Mouse (Mus musculus) mouse embryonic stem cell (cell line): ENCODE results near the gene Calhm1.

Source experiments
- in situ Hi-C, 2 experiments: fragments of 300-500 bp; cut with MboI; formaldehyde crosslinking; loops; 1 replicate in 1 of 2; 3 replicates in 1 of 2; pipeline ENCODE4 v1.14.3; 2019 to 2020; ENCODE audit warnings: low sequenced_read_pairs in 2 of 2, low pct_unique_long_range_greater_than_20kb in 1 of 2, mixed read lengths in 1 of 2; ENCODE audit not compliant: unreplicated experiment in 1 of 2

The Calhm1 gene

DNA sequence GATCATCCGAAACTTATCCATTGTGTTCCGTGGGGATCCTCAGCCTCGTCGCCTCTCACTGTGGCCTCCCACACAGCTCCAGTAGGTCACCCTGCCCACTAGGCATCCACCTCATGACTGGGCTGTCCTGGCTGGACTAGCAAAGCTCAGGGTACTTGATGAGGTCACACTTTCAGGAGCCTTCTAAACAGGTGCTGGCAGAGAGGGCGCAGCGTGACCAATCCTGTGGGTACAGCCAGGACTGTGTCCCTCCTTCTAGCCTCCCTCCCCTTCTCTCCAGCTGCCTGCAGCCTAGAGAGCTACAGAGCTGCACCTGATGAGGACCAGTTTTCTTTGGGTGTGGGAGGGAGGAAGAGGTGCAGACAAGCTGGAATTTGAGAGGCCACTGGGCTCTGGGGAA lies at the start of gene Calhm1:
Gene Calhm1, minus strand, starts transcription at position 101 of the 400 bp plus-strand sequence.
- in situ Hi-C loops: no loop called here

DNA sequence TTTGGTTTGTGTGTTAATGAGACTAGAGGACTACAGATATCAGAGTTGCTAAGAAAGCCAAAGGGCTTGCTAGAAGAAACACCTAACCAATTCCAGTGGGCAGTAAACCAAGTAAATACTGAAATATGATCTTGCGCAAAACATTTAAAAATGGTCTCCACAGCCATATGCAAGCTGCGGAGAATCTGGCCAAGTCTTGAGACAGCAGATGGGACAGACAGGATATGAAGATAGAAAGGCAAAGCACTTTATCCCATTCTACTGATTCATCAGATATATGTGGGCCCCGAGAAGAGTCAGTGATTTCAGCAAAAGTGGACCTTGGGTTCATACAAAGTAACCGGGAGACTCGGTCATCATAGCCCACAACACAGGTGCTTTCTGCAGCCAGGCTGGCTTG lies 48.1 kb upstream of the Calhm1 start:
- in situ Hi-C loops: no loop called here

DNA sequence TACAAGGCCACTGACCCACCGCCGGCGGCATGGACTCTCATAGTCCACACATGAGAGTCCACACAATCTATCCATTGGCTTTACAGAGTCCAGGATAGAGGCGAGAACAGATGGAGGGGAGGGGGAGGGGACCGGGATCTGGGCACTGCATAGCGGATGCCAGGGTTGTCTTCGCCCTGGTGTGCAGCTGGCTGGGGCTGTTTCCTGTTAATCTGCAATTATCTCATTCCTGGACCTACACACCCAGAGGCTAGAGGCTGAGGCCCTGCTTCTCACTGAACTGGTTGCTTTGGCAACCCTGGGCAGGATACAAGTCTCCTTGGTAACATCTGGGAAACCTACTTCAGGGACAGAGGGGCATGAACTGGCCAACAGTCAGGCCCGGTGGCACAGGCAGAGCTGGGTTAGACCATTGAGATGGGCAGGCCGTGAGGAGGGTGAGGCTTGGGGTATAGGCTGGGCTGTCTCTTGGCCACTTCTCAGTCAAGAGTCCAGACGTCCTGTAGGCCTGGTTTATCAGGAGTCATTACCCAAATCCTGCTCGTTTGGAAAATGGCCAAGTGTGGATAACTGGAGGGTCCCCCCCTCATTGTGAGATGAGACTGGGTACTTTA lies 44.6 kb upstream of the Calhm1 start:
- in situ Hi-C loops: no loop called here

DNA sequence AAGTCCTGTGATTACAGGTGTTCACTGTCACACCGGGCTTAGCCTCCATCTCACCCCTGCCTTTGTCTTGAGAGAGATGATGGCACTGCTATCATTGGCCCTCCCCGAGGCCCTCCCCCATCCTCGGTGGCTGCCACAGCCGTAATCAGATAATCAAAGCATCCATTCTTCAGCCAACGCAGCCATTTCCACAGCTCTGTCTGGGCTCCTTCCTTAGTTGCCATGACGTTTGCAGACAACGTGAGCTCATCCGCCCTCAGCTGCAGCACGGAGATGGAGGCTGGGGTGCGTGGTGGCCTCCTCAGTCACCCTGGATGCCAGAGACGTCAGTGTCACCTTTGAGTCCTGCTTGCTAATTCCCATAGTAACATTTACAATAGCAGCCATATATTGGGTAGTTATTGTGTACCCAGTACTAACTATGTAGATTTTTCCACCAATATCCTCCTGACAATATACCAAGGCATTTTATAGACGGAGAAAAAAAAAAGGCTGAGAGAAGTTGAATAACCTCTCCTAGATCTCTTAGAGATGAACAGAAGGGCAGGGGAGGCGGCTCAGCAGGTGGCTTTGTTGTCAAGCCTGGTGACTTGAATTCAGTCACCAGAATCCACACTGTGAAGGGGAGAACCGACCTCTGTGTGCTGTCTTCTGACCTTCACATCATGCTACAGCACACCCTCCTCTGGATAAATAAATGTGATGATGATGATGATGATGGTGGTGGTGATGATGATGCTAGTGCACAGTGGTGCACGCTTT lies 42.6 kb upstream of the Calhm1 start:
- in situ Hi-C loops: no loop called here

DNA sequence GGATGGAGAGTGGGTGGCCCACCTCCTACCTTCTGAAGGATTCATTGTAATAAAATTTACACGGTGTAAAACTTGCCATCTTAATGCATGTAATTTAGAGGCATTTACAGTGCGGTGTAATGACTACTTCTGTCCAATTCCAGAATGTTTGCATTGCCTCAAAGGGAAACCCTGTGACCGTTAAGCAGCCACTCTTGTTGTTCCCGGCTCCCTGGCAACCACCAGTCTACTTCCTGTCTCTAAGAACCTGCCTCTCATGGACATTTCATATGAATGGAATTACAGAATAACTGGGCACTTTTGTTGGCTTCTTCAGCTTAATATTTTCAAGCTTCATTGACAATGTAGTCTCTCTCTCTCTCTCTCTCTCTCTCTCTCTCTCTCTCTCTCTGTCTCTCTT lies 40.7 kb upstream of the Calhm1 start:
- in situ Hi-C loops: no loop called here

DNA sequence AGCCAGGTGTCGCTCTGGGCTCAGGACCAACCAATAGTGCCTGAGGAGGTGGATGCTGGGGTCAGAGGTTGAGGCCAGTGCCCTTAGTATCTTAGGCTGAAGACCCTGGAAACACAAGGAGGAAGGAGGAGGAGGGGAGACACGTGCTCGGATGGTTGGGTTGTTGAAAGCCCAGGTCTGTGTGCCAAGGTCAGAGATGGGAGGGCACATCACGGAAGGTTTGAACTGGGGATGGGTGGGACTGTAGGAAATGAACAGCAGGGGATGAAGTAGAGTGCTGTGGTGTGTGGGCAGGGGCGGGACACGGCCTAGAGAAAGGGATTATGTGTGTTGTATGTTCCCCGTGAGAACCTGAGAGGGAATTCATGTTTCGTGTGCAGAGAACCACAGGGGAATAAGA lies 40.2 kb upstream of the Calhm1 start:
- in situ Hi-C loops: no loop called here

DNA sequence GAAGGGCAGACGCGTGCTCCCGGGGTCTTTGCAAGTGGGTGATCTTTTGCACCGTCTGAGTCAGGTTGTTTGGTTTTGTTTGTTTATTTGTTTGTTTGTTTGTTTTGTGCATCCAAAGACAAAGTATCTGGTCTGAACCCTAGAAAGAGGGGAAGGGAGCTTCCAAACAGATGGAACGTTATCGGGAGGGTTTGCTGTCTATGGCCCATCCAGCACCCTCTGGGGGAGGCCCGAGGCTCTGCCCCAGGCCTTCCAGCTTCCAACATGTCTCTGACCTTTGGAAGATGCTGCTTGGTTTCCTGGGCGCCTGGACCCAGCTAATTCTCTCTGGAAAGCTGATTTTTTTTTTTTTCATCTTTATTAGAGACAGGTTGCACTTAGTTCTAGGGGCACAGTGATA lies 36.0 kb upstream of the Calhm1 start:
- in situ Hi-C loops: no loop called here

DNA sequence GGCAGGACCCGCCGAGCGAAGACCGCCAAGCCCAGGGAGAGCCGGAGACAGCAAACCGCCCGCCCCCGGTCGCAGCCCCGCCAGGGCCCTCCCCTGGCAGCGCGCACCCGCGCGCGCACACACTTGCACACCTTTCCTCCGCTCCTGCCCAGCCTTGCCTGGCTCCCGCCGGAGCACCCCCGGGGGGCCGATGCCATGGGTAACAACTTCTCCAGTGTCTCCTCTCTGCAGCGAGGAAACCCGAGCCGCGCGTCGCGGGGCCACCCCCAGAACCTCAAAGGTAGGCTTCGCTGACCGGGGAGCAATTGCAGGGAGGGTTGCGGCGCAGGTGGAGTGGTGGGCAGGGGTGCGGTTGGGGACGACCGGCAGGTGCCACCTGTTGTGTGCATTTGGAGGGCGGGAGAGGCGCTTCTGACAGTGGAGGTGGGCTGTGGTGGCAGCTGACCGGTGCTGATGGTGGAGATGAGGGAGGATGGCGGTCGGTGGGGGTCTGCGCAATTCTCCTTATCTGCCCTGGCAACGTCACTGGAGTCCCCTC lies 35.3 kb upstream of the Calhm1 start:
- in situ Hi-C loops: loop anchor here in 1 of 2 experiments (10.0 kb wide), 1 partner anchor 155 kb away; no protein-coding TSS in a partner anchor

DNA sequence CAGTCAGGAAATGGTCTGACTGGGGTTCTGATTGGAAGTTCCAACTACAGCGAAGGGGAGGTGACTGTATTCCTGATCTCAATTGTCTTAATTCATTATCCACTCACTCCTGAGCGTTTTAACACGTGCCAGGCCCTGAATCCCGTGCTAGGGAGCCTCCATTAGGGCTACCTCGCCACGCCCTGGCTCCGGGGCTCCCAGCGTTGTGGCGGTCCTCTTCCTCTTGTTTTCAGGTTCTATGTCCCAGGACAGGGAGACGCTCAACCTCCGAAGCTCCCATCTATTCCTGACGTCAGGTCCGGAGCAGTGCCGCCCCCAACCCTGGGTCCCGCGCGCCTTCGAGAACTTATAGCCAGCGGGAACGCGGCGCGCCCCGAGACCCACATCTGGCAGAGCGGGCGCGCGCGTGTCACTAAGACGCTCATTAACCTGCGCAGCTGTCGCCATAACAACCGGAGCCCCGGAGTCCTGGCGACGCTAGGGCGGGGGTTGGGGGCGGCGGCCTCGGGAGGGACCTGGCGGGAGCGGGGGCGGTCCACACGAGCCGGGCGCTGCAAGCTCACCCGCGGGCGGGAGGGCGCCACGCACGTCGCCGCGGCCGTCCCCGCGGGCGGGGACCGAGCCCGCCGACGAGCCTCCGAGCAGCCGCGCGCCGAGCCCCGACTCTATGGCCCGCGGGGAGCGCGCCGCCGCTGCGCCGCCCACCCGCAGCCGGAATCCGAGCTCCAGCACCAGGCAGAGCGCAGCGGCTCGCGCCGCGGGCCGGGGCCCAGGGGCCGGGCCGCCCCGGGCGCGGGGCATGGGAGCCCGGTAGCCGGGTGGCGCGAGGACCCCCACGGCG lies 34.6 kb upstream of the Calhm1 start, which contains the start of gene Neurl1a:
Gene Neurl1a, plus strand, starts transcription at position 390 of the 841 bp plus-strand sequence.
- in situ Hi-C loops: loop anchor here in 1 of 2 experiments (10.0 kb wide), 1 partner anchor 156 kb away; no protein-coding TSS in a partner anchor

DNA sequence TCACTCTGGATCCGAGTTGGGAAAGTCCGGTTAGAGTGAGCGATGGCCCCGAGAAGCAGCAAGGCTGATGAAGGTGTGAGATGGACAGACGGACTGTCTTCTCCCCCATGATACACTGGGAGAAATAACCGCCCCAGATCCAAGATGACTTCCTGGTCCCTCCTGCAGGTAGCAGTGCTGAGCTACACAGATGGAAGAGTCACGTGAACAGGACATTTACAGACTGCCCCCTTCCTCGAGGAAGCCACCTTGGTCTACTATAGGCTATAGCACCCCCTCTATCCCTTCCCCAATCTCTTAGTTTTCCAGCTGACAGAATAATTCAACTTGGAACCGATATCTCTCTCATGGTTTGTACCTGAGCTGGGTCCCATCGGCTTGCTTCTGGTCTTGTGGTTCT lies 33.9 kb upstream of the Calhm1 start:
- in situ Hi-C loops: loop anchor here in 1 of 2 experiments (10.0 kb wide), 1 partner anchor 157 kb away; no protein-coding TSS in a partner anchor

DNA sequence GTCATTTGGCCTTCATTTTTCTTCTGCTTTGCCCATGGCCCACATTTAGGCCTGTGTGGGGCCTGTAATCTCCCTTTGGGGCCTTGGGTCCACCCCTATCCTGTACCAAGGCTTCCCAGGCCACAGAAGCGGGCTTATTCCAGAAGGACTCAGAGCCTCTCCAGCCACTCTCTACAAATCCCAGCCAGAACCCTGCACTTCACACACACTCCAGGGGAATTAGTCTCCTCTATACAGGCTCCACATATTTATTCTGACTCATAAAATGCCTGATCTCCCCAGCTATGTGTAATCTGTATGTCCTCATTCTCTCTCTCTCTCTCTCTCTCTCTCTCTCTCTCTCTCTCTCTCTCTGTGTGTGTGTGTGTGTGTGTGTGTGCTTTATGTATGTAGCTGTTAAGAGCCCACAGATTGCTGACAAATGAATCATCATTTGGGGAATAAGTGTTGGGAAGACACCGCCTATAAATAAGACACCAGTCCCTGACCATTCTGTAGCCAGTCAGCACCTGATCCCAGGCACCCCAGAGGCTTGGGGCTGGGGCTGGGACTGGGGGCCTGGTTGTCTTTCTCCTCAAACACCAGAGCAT lies 33.0 kb upstream of the Calhm1 start:
- in situ Hi-C loops: loop anchor here in 1 of 2 experiments (10.0 kb wide), 1 partner anchor 158 kb away; no protein-coding TSS in a partner anchor

DNA sequence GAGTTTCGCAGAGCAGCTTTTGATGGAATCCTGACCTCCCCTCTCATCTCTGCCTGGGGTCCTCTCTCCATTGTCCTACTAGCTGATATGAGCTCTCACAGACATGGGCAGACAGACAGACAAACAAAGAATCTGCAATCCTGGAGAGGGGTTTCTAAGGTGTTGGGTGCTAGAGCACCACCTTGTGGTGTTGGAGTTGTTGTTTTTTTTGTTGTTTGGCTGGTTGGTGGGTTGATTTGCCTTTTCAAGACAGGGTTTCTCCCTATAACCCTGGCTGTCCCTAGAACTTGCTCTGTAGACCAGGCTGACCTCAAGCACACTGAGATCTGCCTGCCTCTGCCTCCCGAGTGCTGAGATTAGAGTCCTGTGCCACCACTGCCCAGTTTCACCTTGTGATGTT lies 31.4 kb upstream of the Calhm1 start:
- in situ Hi-C loops: loop anchor here in 1 of 2 experiments (10.0 kb wide), 1 partner anchor 159 kb away; no protein-coding TSS in a partner anchor

DNA sequence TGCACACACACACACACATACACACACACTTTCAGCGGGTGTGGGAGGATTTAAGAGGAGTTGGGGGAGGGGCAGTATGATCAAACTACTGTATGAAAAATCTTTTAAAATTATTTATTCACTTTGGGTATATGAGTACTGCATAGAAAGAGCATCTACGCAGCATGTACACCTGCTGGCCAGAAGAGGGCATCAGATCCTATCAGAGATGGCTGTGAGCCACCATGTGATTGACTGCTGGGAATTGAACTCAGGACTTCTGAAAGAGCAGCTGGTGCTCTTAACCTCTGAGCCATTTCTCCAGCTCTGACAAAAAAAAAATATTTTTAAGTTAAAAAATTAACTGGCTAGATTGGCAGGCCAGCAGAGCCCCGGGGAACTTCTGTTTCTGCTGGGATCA lies 30.5 kb upstream of the Calhm1 start:
- in situ Hi-C loops: loop anchor here in 1 of 2 experiments (10.0 kb wide), 1 partner anchor 160 kb away; no protein-coding TSS in a partner anchor

DNA sequence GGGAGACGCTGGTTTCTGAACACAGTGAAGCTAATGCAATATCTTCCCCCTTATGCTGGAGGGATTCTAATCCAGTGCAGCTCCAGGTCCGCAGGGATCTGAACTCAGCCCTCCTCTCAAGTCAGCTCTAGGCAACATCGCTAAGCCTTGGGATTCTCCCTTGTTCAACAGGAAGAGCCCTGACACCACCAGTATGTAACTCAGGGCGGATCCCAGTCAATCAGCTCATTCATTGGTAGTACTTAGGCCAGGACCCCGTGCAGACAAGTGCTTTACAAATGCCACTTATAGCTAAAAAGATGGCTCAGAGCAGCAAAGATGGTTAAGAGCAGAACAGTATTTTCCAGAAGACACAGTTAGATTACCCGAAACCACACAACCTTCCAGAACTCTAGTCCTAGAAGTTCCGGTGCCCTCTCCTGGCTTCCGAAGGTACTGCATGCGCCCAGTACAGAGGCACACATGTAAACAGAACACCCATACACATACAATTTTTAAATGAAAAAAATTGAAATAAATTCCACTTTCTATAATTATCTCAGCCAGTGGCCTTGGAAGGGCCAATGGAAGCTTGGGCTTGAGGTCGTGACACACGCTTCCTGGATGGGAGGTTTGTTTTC lies 24.8 kb upstream of the Calhm1 start:
- in situ Hi-C loops: loop anchor here (5.0 to 10.0 kb wide), 3 partner anchors 42 to 294 kb away; no protein-coding TSS in a partner anchor

DNA sequence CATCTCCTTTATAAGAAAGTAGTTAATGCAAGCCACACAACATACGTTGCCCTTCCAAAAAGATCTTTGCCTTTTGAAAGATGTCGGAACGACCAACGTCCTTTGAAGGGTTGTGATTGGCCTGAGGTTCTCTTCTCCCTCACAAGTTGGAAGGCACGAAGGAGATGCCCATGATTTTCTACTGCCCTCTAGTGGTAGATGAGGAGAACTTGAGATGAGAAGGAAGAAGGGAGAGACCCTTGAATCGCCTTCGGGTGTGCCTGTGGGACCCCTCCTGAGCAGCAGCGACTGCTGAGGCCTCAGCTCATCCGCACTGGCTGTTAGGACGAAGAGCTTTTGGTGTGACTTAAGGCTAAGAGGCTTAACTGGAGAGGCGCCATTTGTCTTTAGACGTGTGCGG lies 24.2 kb upstream of the Calhm1 start:
- in situ Hi-C loops: loop anchor here (5.0 to 10.0 kb wide), 3 partner anchors 41 to 293 kb away; no protein-coding TSS in a partner anchor

DNA sequence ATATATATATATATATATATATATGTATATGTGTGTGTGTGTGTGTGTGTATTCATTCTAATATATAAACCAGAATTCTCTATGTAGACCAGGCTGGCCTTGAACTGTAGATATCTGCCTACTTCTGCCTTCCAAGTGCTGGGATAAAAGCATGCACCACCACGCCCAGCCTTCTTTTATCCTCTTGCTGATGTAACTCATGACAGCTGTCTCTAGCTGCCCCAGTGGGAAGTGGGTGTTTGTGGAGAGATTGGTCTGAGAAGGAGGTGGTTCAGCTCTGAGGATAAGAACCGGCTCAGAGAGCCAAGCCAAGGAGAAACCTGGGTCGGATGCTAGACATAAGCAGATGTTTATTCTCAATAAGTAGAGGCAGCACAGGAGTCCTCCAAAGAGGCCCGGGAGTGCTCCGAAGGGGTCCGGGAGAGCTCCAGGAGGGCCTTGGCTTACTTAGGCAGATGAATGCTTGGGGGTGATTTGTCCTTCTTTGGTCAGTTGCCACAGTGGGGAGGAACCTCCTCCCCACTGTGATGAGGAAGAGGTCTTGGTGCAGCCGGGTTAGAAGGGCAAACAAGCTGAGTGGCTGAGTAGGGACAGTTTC lies 23.7 kb upstream of the Calhm1 start:
- in situ Hi-C loops: loop anchor here (5.0 to 10.0 kb wide), 3 partner anchors 40 to 293 kb away; no protein-coding TSS in a partner anchor

DNA sequence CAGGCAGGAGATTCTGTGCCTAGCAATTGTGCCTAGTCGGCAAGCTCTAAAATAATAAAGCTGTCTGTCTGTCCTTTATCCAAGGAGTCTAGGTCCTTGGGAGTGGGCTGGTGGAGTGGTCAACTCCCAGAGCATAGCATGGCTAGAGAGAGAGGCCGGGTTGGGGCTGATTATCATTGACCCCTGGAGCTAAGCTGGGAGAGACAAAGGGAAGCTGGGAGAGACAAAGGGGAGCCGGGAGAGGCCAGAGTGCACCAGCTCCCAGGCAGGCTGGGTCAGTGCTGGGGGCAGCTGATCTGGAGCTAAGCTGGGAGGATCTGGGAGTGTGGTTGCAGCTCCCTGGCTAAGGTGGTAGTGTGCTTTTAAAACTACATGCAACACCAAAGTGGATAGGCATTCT lies 22.7 kb upstream of the Calhm1 start:
- in situ Hi-C loops: loop anchor here (5.0 to 10.0 kb wide), 3 partner anchors 39 to 292 kb away; no protein-coding TSS in a partner anchor
